Mouse (Mus musculus) forebrain, embryonic 14.5 days (tissue): ENCODE results near the gene Borcs5. TPM values are rescaled to one million over a fixed set of nuclear protein-coding genes. Genes with fewer than 3 reads are reported as not detected.

ENCODE experiments used
- ATAC-seq: fragments of 200-750 bp; cut with Nextera tagmentation; 2 replicates; pipeline ENCODE4 v1.8.0; 2017; ENCODE audit warnings: mild to moderate bottlenecking, moderate library complexity
- DNase-seq: peaks from one replicate; pipeline ENCODE4 v3.0.0-alpha.2; 2015; ENCODE audit warnings: low spot score
- H3K27ac ChIP-seq: fragments of 300-500 bp; sonication (generic); 2 replicates; pipeline ENCODE4 v1.5.1; 2014; ENCODE audit warnings: low read depth, mild to moderate bottlenecking, control low read depth, low read length, moderate library complexity
- H3K27me3 ChIP-seq: fragments of 300-500 bp; sonication (generic); replicated peaks from 2 replicates; pipeline ENCODE4 v1.6.1; 2014; ENCODE audit warnings: low read length, control low read depth, mixed read lengths; ENCODE audit not compliant: control insufficient read depth, insufficient read depth
- H3K36me3 ChIP-seq: fragments of 300-500 bp; sonication (generic); 2 replicates; pipeline ENCODE4 v1.6.1; 2014; ENCODE audit warnings: low read length, control low read depth; ENCODE audit not compliant: control insufficient read depth, insufficient read depth
- H3K4me1 ChIP-seq: fragments of 300-500 bp; sonication (generic); 2 replicates; pipeline ENCODE4 v1.6.1; 2014; ENCODE audit warnings: antibody characterized with exemption, low read length, control low read depth; ENCODE audit not compliant: control insufficient read depth, insufficient read depth
- H3K4me2 ChIP-seq: fragments of 300-500 bp; sonication (generic); 2 replicates; pipeline ENCODE4 v1.6.1; 2014; ENCODE audit warnings: mild to moderate bottlenecking, control low read depth, low read length
- H3K4me3 ChIP-seq: fragments of 300-500 bp; sonication (generic); 2 replicates; pipeline ENCODE4 v1.5.1; 2014; ENCODE audit warnings: low read depth, low read length, control low read depth
- H3K9ac ChIP-seq: fragments of 300-500 bp; sonication (generic); 2 replicates; pipeline ENCODE4 v1.6.1; 2014; ENCODE audit warnings: mild to moderate bottlenecking, low read length, control low read depth, moderate library complexity
- H3K9me3 ChIP-seq: fragments of 300-500 bp; sonication (generic); replicated peaks from 2 replicates; pipeline ENCODE4 v1.6.1; 2016; ENCODE audit warnings: low read length, control low read depth, mixed read lengths; ENCODE audit not compliant: control insufficient read depth
- whole genome bisulfite sequencing: fragments of 180-500 bp; shearing (Covaris S2); extraction: QIAGEN DNeasy Blood & Tissue Kit; methylation state at CpG from one replicate; pipeline ENCODE4 v1.1.7; 2014; 5-methylcytosine and 5-hydroxymethylcytosine counted together
- polyA plus RNA-seq: library from polyadenylated mRNA; unstranded; fragments of >200 nt; fragmentation: Nextera tagmentation; extraction: Ambion mirVana; gene quantifications from 2 replicates; pipeline ENCODE4 v1.2.1, GENCODE M21; 2014

Borcs5 gene
- polyA plus RNA-seq: 45.8 and 49.4 TPM in 2 replicates

- H3K9me3 ChIP-seq: no peaks in the 10 kb centered on the region
- H3K36me3 ChIP-seq: 0 out of 2 replicates have a peak, but pooled peaks cover under 1% of the 10 kb centered on the region
- H3K4me1 ChIP-seq: no peaks in the 10 kb centered on the region
- no peaks in the 10 kb centered on the region for H3K27me3 ChIP-seq
- H3K27ac ChIP-seq: no peak within 1 kb of the TSS
- DNase-seq (no peak), ATAC-seq (no peak)
- no peak within 1 kb of the TSS for H3K9ac ChIP-seq
- no peak within 1 kb of the TSS for H3K4me3 ChIP-seq
- WGBS: 92% methylated on average over 3 of the region's 3 CpGs
- no peak within 1 kb of the TSS for H3K4me2 ChIP-seq
These were observed at the start of gene Borcs5 for GRCm38 (mm10) chr6:134639210-134639609. TSS of gene Borcs5 (plus strand) at chr6:134639510.

- DNase-seq: no peak
- H3K4me1 ChIP-seq: no peaks in the 10 kb centered on the region
- H3K36me3 ChIP-seq: no peaks in the 10 kb centered on the region
- H3K9ac ChIP-seq: no peak overlapping the region
- H3K27me3 ChIP-seq: no peaks in the 10 kb centered on the region
- H3K4me2 ChIP-seq: no peak overlapping the region
- H3K4me3 ChIP-seq: no peak overlapping the region
- WGBS: 74% methylated on average over 2 of the region's 2 CpGs
- ATAC-seq: no peak
- H3K27ac ChIP-seq: no peak overlapping the region
- no peaks in the 10 kb centered on the region for H3K9me3 ChIP-seq
These were observed 47.7 kb upstream of the Borcs5 start for GRCm38 (mm10) chr6:134591614-134592013.

- Histone ChIP-seq H3K36me3 (no peaks in the 10 kb centered on the region), H3K4me1 (no peaks in the 10 kb centered on the region), H3K4me2 (no peak overlapping the region), H3K4me3 (no peak overlapping the region), H3K27ac (no peak overlapping the region), H3K9me3 (no peaks in the 10 kb centered on the region), H3K27me3 (no peaks in the 10 kb centered on the region), H3K9ac (no peak overlapping the region)
- DNase-seq (no peak), ATAC-seq (no peak)
- WGBS: 87% methylated on average over 21 of the region's 21 CpGs
These were observed 44.5 kb upstream of the Borcs5 start for GRCm38 (mm10) chr6:134594569-134595442.

GRCm38 (mm10) chr6:134597651-134598229, 41.6 kb upstream of the Borcs5 start:
- H3K4me1 ChIP-seq: no peaks in the 10 kb centered on the region
- no peak overlapping the region for H3K4me2 ChIP-seq
- H3K27me3 ChIP-seq: no peaks in the 10 kb centered on the region
- no peaks in the 10 kb centered on the region for H3K36me3 ChIP-seq
- DNase-seq (no peak), ATAC-seq (no peak)
- no peaks in the 10 kb centered on the region for H3K9me3 ChIP-seq
- H3K27ac ChIP-seq: no peak overlapping the region
- WGBS: 89% methylated on average over 6 of the region's 6 CpGs
- H3K9ac ChIP-seq: no peak overlapping the region
- H3K4me3 ChIP-seq: no peak overlapping the region

- Histone ChIP-seq H3K9ac (no peak overlapping the region), H3K27me3 (no peaks in the 10 kb centered on the region), H3K4me1 (no peaks in the 10 kb centered on the region), H3K36me3 (no peaks in the 10 kb centered on the region), H3K9me3 (no peaks in the 10 kb centered on the region), H3K4me3 (no peak overlapping the region), H3K27ac (no peak overlapping the region), H3K4me2 (no peak overlapping the region)
- WGBS: 61% methylated on average over 1 of the region's 1 CpGs
- ATAC-seq (no peak), DNase-seq (no peak)
These were observed 40.1 kb upstream of the Borcs5 start for GRCm38 (mm10) chr6:134599239-134599638.

- H3K4me3 ChIP-seq: no peak overlapping the region
- WGBS: 64% methylated on average over 7 of the region's 7 CpGs
- no peaks in the 10 kb centered on the region for H3K9me3 ChIP-seq
- no peaks in the 10 kb centered on the region for H3K27me3 ChIP-seq
- H3K36me3 ChIP-seq: no peaks in the 10 kb centered on the region
- H3K4me1 ChIP-seq: no peaks in the 10 kb centered on the region
- H3K9ac ChIP-seq: no peak overlapping the region
- ATAC-seq (no peak), DNase-seq (no peak)
- no peak overlapping the region for H3K27ac ChIP-seq
- no peak overlapping the region for H3K4me2 ChIP-seq
These were observed 38.2 kb upstream of the Borcs5 start for GRCm38 (mm10) chr6:134601130-134601529.

- no peak overlapping the region for H3K27ac ChIP-seq
- WGBS: 68% methylated on average over 3 of the region's 3 CpGs
- H3K4me1 ChIP-seq: no peaks in the 10 kb centered on the region
- no peaks in the 10 kb centered on the region for H3K27me3 ChIP-seq
- no peak overlapping the region for H3K9ac ChIP-seq
- H3K9me3 ChIP-seq: no peaks in the 10 kb centered on the region
- no peaks in the 10 kb centered on the region for H3K36me3 ChIP-seq
- H3K4me3 ChIP-seq: no peak overlapping the region
- no peak for ATAC-seq
- H3K4me2 ChIP-seq: no peak overlapping the region
- no peak for DNase-seq
These were observed 37.5 kb upstream of the Borcs5 start for GRCm38 (mm10) chr6:134601766-134602165.

- H3K4me2 ChIP-seq: no peak overlapping the region
- no peaks in the 10 kb centered on the region for H3K4me1 ChIP-seq
- H3K4me3 ChIP-seq: no peak overlapping the region
- H3K36me3 ChIP-seq: no peaks in the 10 kb centered on the region
- no peaks in the 10 kb centered on the region for H3K9me3 ChIP-seq
- no peaks in the 10 kb centered on the region for H3K27me3 ChIP-seq
- 59% methylated on average over 10 of the region's 10 CpGs for WGBS
- no peak for ATAC-seq
- no peak for DNase-seq
- H3K27ac ChIP-seq: no peak overlapping the region
- H3K9ac ChIP-seq: no peak overlapping the region
These were observed 36.8 kb upstream of the Borcs5 start for GRCm38 (mm10) chr6:134602371-134603003.

GRCm38 (mm10) chr6:134605196-134605595, 34.1 kb upstream of the Borcs5 start:
- Histone ChIP-seq H3K9me3 (no peaks in the 10 kb centered on the region), H3K27ac (no peak overlapping the region), H3K27me3 (no peaks in the 10 kb centered on the region), H3K4me3 (no peak overlapping the region), H3K4me2 (no peak overlapping the region), H3K4me1 (no peaks in the 10 kb centered on the region), H3K9ac (no peak overlapping the region), H3K36me3 (no peaks in the 10 kb centered on the region)
- 88% methylated on average over 3 of the region's 3 CpGs for WGBS
- DNase-seq: no peak
- ATAC-seq: no peak
